Mouse (Mus musculus) C2C12 (cell line): ENCODE measurements around the gene Irf8.

ENCODE experiments used
- CEBPB ChIP-seq: IDR thresholded peaks from one replicate; pipeline ENCODE4 v1.6.1; 2011; ENCODE audit warnings: low read depth, mild to moderate bottlenecking, control low read depth, moderate library complexity
- CTCF ChIP-seq: IDR thresholded peaks from one replicate; pipeline ENCODE4 v1.5.1; 2011; ENCODE audit not compliant: control insufficient read depth, insufficient read depth, insufficient read length
- FOSL1 ChIP-seq: IDR thresholded peaks from one replicate; pipeline ENCODE4 v1.8.0; 2011; ENCODE audit warnings: mild to moderate bottlenecking, low read length; ENCODE audit not compliant: poor library complexity, insufficient read depth, severe bottlenecking
- MAX ChIP-seq: IDR thresholded peaks from one replicate; pipeline ENCODE4 v1.6.1; 2011; ENCODE audit warnings: mild to moderate bottlenecking, control low read depth
- MYOD1 ChIP-seq: IDR thresholded peaks from one replicate; pipeline ENCODE4 v1.6.1; 2011; ENCODE audit warnings: low read depth; ENCODE audit not compliant: control insufficient read depth, insufficient read length
- MYOG ChIP-seq: IDR thresholded peaks from one replicate; pipeline ENCODE4 v1.6.1; 2011; ENCODE audit not compliant: control insufficient read depth, insufficient read length; ENCODE audit errors: extremely low read depth
- USF1 ChIP-seq: IDR thresholded peaks from one replicate; pipeline ENCODE4 v1.6.1; 2011; ENCODE audit warnings: low read depth, mild to moderate bottlenecking, control low read depth, moderate library complexity

DNA sequence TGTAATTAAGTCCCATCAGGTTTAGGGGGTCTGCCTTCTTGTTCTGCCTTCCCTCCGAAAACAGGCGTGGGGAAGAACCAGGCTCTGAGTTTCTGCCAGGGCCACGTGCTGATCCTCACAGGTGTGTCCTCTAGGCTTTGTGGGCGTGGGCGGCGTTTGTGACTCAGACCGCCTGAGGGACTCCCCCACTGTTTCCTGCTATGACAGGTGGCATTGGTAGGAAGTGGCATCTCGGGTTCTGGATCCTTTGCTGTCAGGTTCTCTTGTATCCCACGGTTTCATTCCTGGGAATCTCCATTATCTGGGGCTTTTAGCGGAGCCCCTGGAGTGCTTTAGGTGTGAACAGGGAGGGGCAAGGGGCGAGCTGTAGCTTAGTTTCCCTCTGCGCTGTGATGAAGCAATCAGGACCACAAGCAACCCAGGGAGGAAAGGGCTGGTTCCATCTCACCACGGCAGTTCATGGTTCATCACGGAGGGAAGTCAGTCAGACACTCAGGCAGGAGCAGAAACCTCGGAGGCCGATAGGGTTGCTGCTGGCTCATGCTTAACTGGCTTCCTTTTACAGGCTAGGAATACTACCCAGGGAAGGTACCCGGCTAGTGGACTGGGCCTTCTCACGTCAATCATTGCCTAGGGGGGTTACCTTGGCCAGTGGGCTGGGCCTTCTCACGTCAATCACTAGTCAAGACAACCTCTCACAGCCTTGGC, 34.2 kb upstream of the Irf8 start:
- TF ChIP-seq CTCF = no peak
- TF ChIP-seq MYOD1 = no peak
- TF ChIP-seq USF1 = no peak
- no peak for TF ChIP-seq MAX
- TF ChIP-seq MYOG = no peak
- TF ChIP-seq CEBPB = no peak
- no peak for TF ChIP-seq FOSL1
